Mouse (Mus musculus) right cerebral cortex, postnatal 10 days (tissue): ENCODE measurements at regions not wholly inside any gene's neighbourhood (a gene's known extent, or its start where the extent isn't known, plus 50 kb on each side); places are given as distances from the start of the nearest gene placed in this dataset.

Experiments used
- DNase-seq, 2 experiments: peaks; one replicate each; pipeline ENCODE4 v3.0.0; 2021; ENCODE audit warnings: low spot score in 2 of 2

- DNase-seq: no peak
Measured at GRCm38 (mm10) chr6:16999451-17000139, 65.4 kb upstream of the Tes start.

GRCm38 (mm10) chr6:16995495-16995936 is 69.4 kb upstream of the Tes start:
- DNase-seq: no peak

- peak; percentile 48 to 52 for DNase-seq
Measured at GRCm38 (mm10) chr6:16994711-16995110, 70.2 kb upstream of the Tes start.

GRCm38 (mm10) chr6:16991996-16992591 is 72.9 kb upstream of the Tes start:
- no peak for DNase-seq

- DNase-seq: peak; percentile 44 to 65
Measured at GRCm38 (mm10) chr6:16978206-16978505, 79.9 kb upstream of the Tfec start.

GRCm38 (mm10) chr6:16977392-16978205 is 79.4 kb upstream of the Tfec start:
- peak in 1 of 2 experiments; percentile 32 for DNase-seq

- DNase-seq: no peak
Measured at GRCm38 (mm10) chr6:16965658-16966057, 67.4 kb upstream of the Tfec start.

GRCm38 (mm10) chr6:16964362-16964761 is 66.1 kb upstream of the Tfec start:
- DNase-seq: no peak

- no peak for DNase-seq
Measured at GRCm38 (mm10) chr6:16963958-16964357, 65.7 kb upstream of the Tfec start.

GRCm38 (mm10) chr6:16958102-16958501 is 59.9 kb upstream of the Tfec start:
- no peak for DNase-seq

- peak; percentile 27 to 43 for DNase-seq
Measured at GRCm38 (mm10) chr6:16956771-16957435, 58.7 kb upstream of the Tfec start.
